Mouse (Mus musculus): ENCODE measurements around the gene Dhx32. TPM values are rescaled to one million over a fixed set of nuclear protein-coding genes. Genes with fewer than 3 reads are reported as not detected.

The Dhx32 gene
- polyA plus RNA-seq (2017; shearing (Covaris generic)), result 10 to 100 TPM; 21.2 to 24.9 TPM

DNA sequence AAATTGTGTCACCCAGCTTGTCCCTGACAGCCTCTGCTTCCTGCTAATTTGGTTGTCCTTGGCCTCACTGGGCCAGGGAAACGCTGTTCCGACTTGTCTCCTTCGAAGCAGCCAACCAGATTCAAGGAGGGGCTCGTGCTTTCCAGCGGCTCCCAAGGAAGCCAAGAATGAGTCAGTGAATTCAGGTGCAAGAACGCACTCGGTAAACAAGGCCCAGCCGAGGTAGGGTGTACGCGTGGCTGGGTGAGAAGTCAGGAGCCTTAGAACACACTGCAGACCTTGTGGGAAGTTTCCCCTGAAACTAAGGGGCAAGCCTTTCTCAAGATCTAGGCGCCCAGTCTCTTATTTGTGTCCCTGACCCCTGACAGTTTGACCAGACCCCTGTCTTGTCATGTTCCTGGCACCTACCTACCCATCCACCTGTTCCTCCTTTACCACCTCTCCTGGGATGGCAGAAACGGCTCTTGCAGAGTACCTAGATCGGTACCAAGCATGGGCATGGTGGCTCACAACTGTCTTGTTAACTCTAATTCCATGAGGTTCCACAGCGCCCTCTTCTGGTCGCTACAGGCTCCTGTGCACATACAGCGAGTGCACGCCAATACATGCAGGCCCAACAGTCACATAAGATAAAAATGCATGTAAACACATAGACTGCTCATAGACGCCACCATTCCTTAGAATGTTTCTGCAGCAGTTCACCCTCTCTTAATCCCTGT, at the start of gene Dhx32:
Dhx32 (minus strand) TSS at position 10 of the 719 bp plus-strand sequence.

DNA sequence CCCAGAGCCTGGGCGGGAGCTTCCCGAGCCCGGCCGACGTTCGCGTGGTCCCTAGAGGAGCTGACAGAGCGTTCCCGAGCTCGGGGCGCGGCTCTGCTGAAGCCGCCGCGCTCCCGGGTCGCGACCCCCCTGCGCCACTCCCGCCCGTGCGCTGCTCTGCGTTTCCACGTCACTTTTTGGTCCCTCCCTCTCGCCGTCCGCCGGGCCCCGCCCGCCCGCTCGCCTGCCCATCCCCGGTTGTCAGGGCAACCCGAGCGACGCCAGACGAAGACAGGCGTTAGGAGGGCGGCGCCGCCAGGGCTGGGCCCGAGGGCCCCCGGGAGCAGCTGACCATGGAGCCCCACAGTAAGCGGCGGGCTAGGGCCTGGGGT, 5.9 kb downstream of the Dhx32 start, which contains the start of gene Fank1:
Fank1 (plus strand) TSS at position 236 of the 371 bp plus-strand sequence.

DNA sequence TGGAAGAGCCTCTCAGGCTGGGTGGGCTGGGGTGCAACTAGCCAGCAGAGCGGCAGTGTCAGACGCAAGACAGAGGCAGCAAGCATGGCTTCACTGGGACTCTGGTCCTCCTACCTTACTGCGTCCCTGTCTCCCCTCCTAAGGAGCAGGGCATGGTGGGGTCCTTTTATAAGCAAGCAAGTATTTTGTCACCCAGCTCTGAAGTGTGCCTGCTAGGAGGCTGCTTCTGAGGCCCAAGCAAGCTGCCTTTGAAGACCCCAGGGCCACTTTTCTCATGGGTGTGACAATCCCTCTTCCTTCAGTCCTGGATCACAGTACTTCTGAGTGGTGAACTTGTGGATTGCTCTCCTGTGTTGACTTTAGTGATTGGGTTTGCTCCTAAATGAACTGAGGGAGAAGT, 102.6 kb downstream of the Dhx32 start, which contains the start of gene Mmp21:
Mmp21 (minus strand) TSS at position 101 of the 400 bp plus-strand sequence.

Other genes starting within 250 kb of the Dhx32 start
- gene Tex36, start 180.6 kb downstream of the Dhx32 start, polyA plus RNA-seq (2017; shearing (Covaris generic)), result not detected
- 10 to 100 TPM; 23.7 to 26.8 TPM for gene Edrf1, start 145.2 kb downstream of the Dhx32 start, polyA plus RNA-seq (2017; shearing (Covaris generic))
- gene Mmp21, start 102.7 kb downstream of the Dhx32 start, polyA plus RNA-seq (2017; shearing (Covaris generic)), result under 1 TPM; 0.06 to 0.14 TPM
- gene Bccip, start 73.4 kb downstream of the Dhx32 start, polyA plus RNA-seq (2017; shearing (Covaris generic)), result 100 to 1,000 TPM; 149 to 196 TPM
- 10 to 100 TPM; 22.2 to 33.5 TPM for gene Uros, start 72.7 kb downstream of the Dhx32 start, polyA plus RNA-seq (2017; shearing (Covaris generic))
- under 1 TPM in 1 of 2 experiments, not detected in 1; 0.88 TPM for gene Fank1, start 5.9 kb downstream of the Dhx32 start, polyA plus RNA-seq (2017; shearing (Covaris generic))